Comparison of ENCODE assay signal across 24 mouse cellular contexts in the genomic region with DNA sequence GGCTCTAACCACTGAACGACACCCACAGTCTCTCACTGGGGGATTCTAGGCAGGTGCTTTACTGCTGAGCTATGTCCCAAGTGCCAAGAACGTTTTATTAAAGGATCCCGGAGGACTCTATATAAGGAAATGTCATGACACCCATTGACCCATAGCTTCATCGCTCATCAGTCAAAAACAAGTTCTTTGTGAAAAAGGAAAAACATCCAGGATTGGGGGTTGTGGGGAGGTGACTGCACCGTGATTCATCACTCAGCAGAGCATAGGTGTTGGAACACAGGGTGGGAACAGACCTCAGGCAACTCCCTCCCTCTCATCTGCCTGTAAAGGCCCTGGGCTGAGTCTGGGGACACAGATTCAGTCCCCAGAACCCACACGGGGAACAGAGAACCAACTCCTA. TPM values are rescaled to one million over a fixed set of nuclear protein-coding genes. Genes with fewer than 3 reads are reported as not detected.
A peak's percentile ranks its signal among the peaks of the same experiment; 100 is the strongest.
DNase-seq lines count a peak whose midpoint lies in the region; ATAC-seq lines count a peak whose summit lies in the region.
"Had no signal": no experiment of that assay in that cellular context is flagged by ENCODE, and none has a peak within 500 bp of the region (broad histone marks: within the 10 kb centered on the region; RNA-seq: fewer than 3 reads in every experiment).

No protein-coding gene starts in this region.

- 87% methylated on average over 6 of the region's 6 CpGs for WGBS in forebrain, embryonic 10.5 days
- 80% methylated on average over 6 of the region's 6 CpGs for WGBS in forebrain, embryonic 12.5 days
- 12% methylated on average over 6 of the region's 6 CpGs for WGBS in kidney, embryonic 16.5 days

- no peak overlapping the region for H3K4me2 ChIP-seq in forebrain, embryonic 12.5 days
- H3K4me2 ChIP-seq in kidney, embryonic 16.5 days (replicated peaks; ENCODE audit: low read depth, low read length) = no peak overlapping the region
- H3K4me2 ChIP-seq: embryonic facial prominence, embryonic 15.5 days; hindbrain, embryonic 15.5 days; lung, embryonic 15.5 days; midbrain, embryonic 13.5 days had no signal

- peak overlapping the region; percentile 69 for H3K27ac ChIP-seq in forebrain, embryonic 10.5 days
- no peak overlapping the region for H3K27ac ChIP-seq in forebrain, embryonic 12.5 days
- peak overlapping the region; percentile 98 for H3K27ac ChIP-seq in kidney, embryonic 16.5 days (ENCODE audit: low read length)
- H3K27ac ChIP-seq: embryonic facial prominence, embryonic 15.5 days; hindbrain, embryonic 15.5 days; liver, embryonic 14.5 days; lung, embryonic 15.5 days; midbrain, embryonic 13.5 days had no signal

- H3K27me3 ChIP-seq in forebrain, embryonic 10.5 days (ENCODE audit: poor library complexity, severe bottlenecking) = no peaks in the 10 kb centered on the region
- H3K27me3 ChIP-seq in forebrain, embryonic 12.5 days = no peaks in the 10 kb centered on the region
- no peaks in the 10 kb centered on the region for H3K27me3 ChIP-seq in kidney, embryonic 16.5 days (ENCODE audit: insufficient read depth, low read length)
- H3K27me3 ChIP-seq: embryonic facial prominence, embryonic 15.5 days; hindbrain, embryonic 15.5 days; lung, embryonic 15.5 days; midbrain, embryonic 13.5 days had no signal

- no peak for ATAC-seq in forebrain, embryonic 12.5 days (ENCODE audit: low FRiP score)
- ATAC-seq in kidney, embryonic 16.5 days (ENCODE audit: low FRiP score, low TSS enrichment) = no peak
- ATAC-seq: CD4-positive, CD25-positive, alpha-beta regulatory T cell, adult 4 months; intestine, embryonic 16.5 days; midbrain, embryonic 13.5 days had no signal

- no peak for DNase-seq in forebrain, embryonic 10.5 days (ENCODE audit: extremely low spot score, low spot score)
- DNase-seq in kidney, adult 9 months = no peak
- peak; percentile 81 for DNase-seq in Muller cell, postnatal 12 days (ENCODE audit: inconsistent ontology term)
- DNase-seq in embryo, embryonic 9.5 days (ENCODE audit: extremely low spot score) = peak; percentile 12
- no peak for DNase-seq in layer of hippocampus, adult 8-10 months (ENCODE audit: low spot score in 2 of 2)
- no peak for DNase-seq in left cerebral cortex, adult 18-20 months (ENCODE audit: low spot score in 2 of 2)
- DNase-seq: cerebellum, adult 2 months; heart, adult 11 months; heart, postnatal 36 days; thymus, adult 2 months had no signal

- H3K4me3 ChIP-seq in forebrain, embryonic 10.5 days = no peak overlapping the region
- no peak overlapping the region for H3K4me3 ChIP-seq in forebrain, embryonic 12.5 days (replicated peaks)
- H3K4me3 ChIP-seq in kidney, embryonic 16.5 days (ENCODE audit: low read length) = no peak overlapping the region
- H3K4me3 ChIP-seq: embryonic facial prominence, embryonic 15.5 days; hindbrain, embryonic 15.5 days; lung, embryonic 15.5 days; midbrain, embryonic 13.5 days had no signal

- H3K36me3 ChIP-seq in forebrain, embryonic 10.5 days (replicated peaks) = no peaks in the 10 kb centered on the region
- H3K36me3 ChIP-seq in forebrain, embryonic 12.5 days (replicated peaks) = no peaks in the 10 kb centered on the region
- no peaks in the 10 kb centered on the region for H3K36me3 ChIP-seq in kidney, embryonic 16.5 days (ENCODE audit: insufficient read depth, low read length)
- H3K36me3 ChIP-seq: embryonic facial prominence, embryonic 15.5 days; hindbrain, embryonic 15.5 days; lung, embryonic 15.5 days; midbrain, embryonic 13.5 days had no signal

- H3K4me1 ChIP-seq in forebrain, embryonic 10.5 days = peaks cover 48% of the 10 kb centered on the region
- peaks cover 16% of the 10 kb centered on the region for H3K4me1 ChIP-seq in forebrain, embryonic 12.5 days
- H3K4me1 ChIP-seq in kidney, embryonic 16.5 days (ENCODE audit: insufficient read depth, low read length) = peaks cover 40% of the 10 kb centered on the region

- 0 out of 2 replicates have a peak, but pooled peaks cover 3% of the 10 kb centered on the region for H3K9me3 ChIP-seq in forebrain, embryonic 10.5 days
- no peaks in the 10 kb centered on the region for H3K9me3 ChIP-seq in forebrain, embryonic 12.5 days
- no peaks in the 10 kb centered on the region for H3K9me3 ChIP-seq in kidney, embryonic 16.5 days (ENCODE audit: low read length)
- H3K9me3 ChIP-seq: embryonic facial prominence, embryonic 15.5 days; hindbrain, embryonic 15.5 days; lung, embryonic 15.5 days; midbrain, embryonic 13.5 days had no signal

- H3K9ac ChIP-seq in forebrain, embryonic 12.5 days = no peak overlapping the region
- H3K9ac ChIP-seq in kidney, embryonic 16.5 days (replicated peaks; ENCODE audit: low read length) = no peak overlapping the region
- H3K9ac ChIP-seq: embryonic facial prominence, embryonic 15.5 days; hindbrain, embryonic 15.5 days; liver, embryonic 14.5 days; lung, embryonic 15.5 days; midbrain, embryonic 13.5 days had no signal

RNA-seq across cellular contexts. Expression of a gene that starts 4.4 kb away (rescaled TPM):
- polyA plus RNA-seq in forebrain, embryonic 10.5 days (2016; fragmentation: Nextera tagmentation; extraction: Ambion mirVana) = 1.5 and 1.7 TPM in 2 replicates
- 0.32 and 0.92 TPM in 2 replicates for polyA plus RNA-seq in forebrain, embryonic 12.5 days (2016; fragmentation: Nextera tagmentation; extraction: Ambion mirVana)
- polyA plus RNA-seq in kidney, embryonic 16.5 days (2015; fragmentation: Nextera tagmentation; extraction: Ambion mirVana) = 2.2 and 3.6 TPM in 2 replicates
- under 1 TPM in 2 of 4 experiments, not detected in 2; 0.43 to 0.63 TPM for total RNA-seq in layer of hippocampus, adult 8-10 months (2022)
- total RNA-seq in left cerebral cortex, adult 18-20 months (2021) = under 1 TPM in 1 of 2 experiments, not detected in 1; 0.75 TPM
- total RNA-seq: gastrocnemius, adult 8-10 months; heart, postnatal 36 days; layer of hippocampus, postnatal 25 days; left cerebral cortex, postnatal 14 days had no signal
- polyA plus RNA-seq: CD4-positive, CD25-positive, alpha-beta regulatory T cell, adult 4 months; midbrain, embryonic 13.5 days; neural tube, embryonic 14.5 days had no signal

RNA-seq across cellular contexts. Expression of a gene that starts 11.6 kb away (rescaled TPM):
- 0.09 TPM in 1 of 2 replicates, not detected in the other for polyA plus RNA-seq in forebrain, embryonic 10.5 days (2016; fragmentation: Nextera tagmentation; extraction: Ambion mirVana)
- polyA plus RNA-seq in forebrain, embryonic 12.5 days (2016; fragmentation: Nextera tagmentation; extraction: Ambion mirVana) = not detected in 2 replicates
- polyA plus RNA-seq in kidney, embryonic 16.5 days (2015; fragmentation: Nextera tagmentation; extraction: Ambion mirVana) = 3.6 and 6.1 TPM in 2 replicates
- not detected for total RNA-seq in layer of hippocampus, adult 8-10 months (2022)
- not detected for total RNA-seq in left cerebral cortex, adult 18-20 months (2021)
- total RNA-seq: gastrocnemius, adult 8-10 months; layer of hippocampus, postnatal 25 days; left cerebral cortex, postnatal 14 days had no signal
- polyA plus RNA-seq: CD4-positive, CD25-positive, alpha-beta regulatory T cell, adult 4 months; cerebellum, adult 2 months; forebrain, embryonic 11.5 days; hindbrain, embryonic 15.5 days; midbrain, embryonic 13.5 days; neural tube, embryonic 14.5 days had no signal

RNA-seq across cellular contexts. Expression of a gene that starts 33.8 kb away (rescaled TPM):
- polyA plus RNA-seq in forebrain, embryonic 10.5 days (2016; fragmentation: Nextera tagmentation; extraction: Ambion mirVana) = 3.8 and 5.1 TPM in 2 replicates
- 6.2 and 8.0 TPM in 2 replicates for polyA plus RNA-seq in forebrain, embryonic 12.5 days (2016; fragmentation: Nextera tagmentation; extraction: Ambion mirVana)
- polyA plus RNA-seq in kidney, embryonic 16.5 days (2015; fragmentation: Nextera tagmentation; extraction: Ambion mirVana) = 15.9 and 18.5 TPM in 2 replicates
- total RNA-seq in layer of hippocampus, adult 8-10 months (2022) = 10 to 100 TPM in 1 of 4 experiments, 1 to 10 TPM in 3; 3.9 to 11.5 (median 7.7) TPM
- total RNA-seq in left cerebral cortex, adult 18-20 months (2021) = 10 to 100 TPM in 1 of 2 experiments, 1 to 10 TPM in 1; 4.8 to 10.3 TPM

RNA-seq across cellular contexts. Expression of a gene that starts 55.3 kb away (rescaled TPM):
- polyA plus RNA-seq in forebrain, embryonic 10.5 days (2016; fragmentation: Nextera tagmentation; extraction: Ambion mirVana) = 33.9 and 41.1 TPM in 2 replicates
- polyA plus RNA-seq in forebrain, embryonic 12.5 days (2016; fragmentation: Nextera tagmentation; extraction: Ambion mirVana) = 29.7 and 32.9 TPM in 2 replicates
- polyA plus RNA-seq in kidney, embryonic 16.5 days (2015; fragmentation: Nextera tagmentation; extraction: Ambion mirVana) = 32.9 and 36.3 TPM in 2 replicates
- total RNA-seq in layer of hippocampus, adult 8-10 months (2022) = 10 to 100 TPM in 2 of 4 experiments, 1 to 10 TPM in 2; 8.3 to 11.1 (median 9.8) TPM
- 10 to 100 TPM in 1 of 2 experiments, 1 to 10 TPM in 1; 8.3 to 10.2 TPM for total RNA-seq in left cerebral cortex, adult 18-20 months (2021)

Comparison
In these comparisons a context has a peak if more than half of its experiments do, and no peak if none do; other contexts are left out.
1. DNase-seq: peak in Muller cell, postnatal 12 days (single experiment) and embryo, embryonic 9.5 days (single experiment); none in forebrain, embryonic 10.5 days (single experiment), kidney, adult 9 months (single experiment), layer of hippocampus, adult 8-10 months (0 of 2) and left cerebral cortex, adult 18-20 months (0 of 2).